Mouse (Mus musculus): ENCODE results near the gene Abca8b. TPM values are rescaled to one million over a fixed set of nuclear protein-coding genes. Genes with fewer than 3 reads are reported as not detected.

Gene Abca8b
- polyA plus RNA-seq, 1 experiment from 2014 or later = 1.8 TPM

- no peak for ATAC-seq (replicated peaks)
- WGBS = 94% methylated on average over 4 of the region's 4 CpGs
- H3K27me3 ChIP-seq (replicated peaks) = no peaks in the 10 kb centered on the region
Observed at GRCm38 (mm10) chr11:109889595-109889994, 106.0 kb downstream of the Abca8b start.

GRCm38 (mm10) chr11:109886757-109887156, 108.9 kb downstream of the Abca8b start:
- no peak for ATAC-seq (replicated peaks)
- H3K9me3 ChIP-seq = no peaks in the 10 kb centered on the region
- H3K36me3 ChIP-seq (replicated peaks) = no peaks in the 10 kb centered on the region
- H3K9ac ChIP-seq = no peak overlapping the region
- no peaks in the 10 kb centered on the region for H3K27me3 ChIP-seq (replicated peaks)
- H3K4me3 ChIP-seq = no peak overlapping the region
- H3K4me1 ChIP-seq = no peaks in the 10 kb centered on the region
- H3K4me2 ChIP-seq = no peak overlapping the region
- no peak overlapping the region for H3K27ac ChIP-seq
- 92% methylated on average over 4 of the region's 4 CpGs for WGBS

More at GRCm38 (mm10) chr11:109889595-109889994, 106.0 kb downstream of the Abca8b start:
- Histone ChIP-seq H3K36me3 (replicated peaks) (no peaks in the 10 kb centered on the region), H3K9me3 (no peaks in the 10 kb centered on the region), H3K9ac (no peak overlapping the region), H3K4me1 (no peaks in the 10 kb centered on the region), H3K4me3 (no peak overlapping the region), H3K4me2 (no peak overlapping the region), H3K27ac (no peak overlapping the region)

- Histone ChIP-seq H3K4me1 (no peaks in the 10 kb centered on the region), H3K27me3 (replicated peaks) (no peaks in the 10 kb centered on the region), H3K4me3 (no peak overlapping the region), H3K9me3 (no peaks in the 10 kb centered on the region), H3K4me2 (no peak overlapping the region), H3K36me3 (replicated peaks) (no peaks in the 10 kb centered on the region), H3K9ac (no peak overlapping the region), H3K27ac (no peak overlapping the region)
- ATAC-seq (replicated peaks) = no peak
- 88% methylated on average over 3 of the region's 3 CpGs for WGBS
Observed at GRCm38 (mm10) chr11:109885521-109885920, 110.1 kb downstream of the Abca8b start.

- H3K27ac ChIP-seq = no peak overlapping the region
- no peak overlapping the region for H3K4me3 ChIP-seq
- no peaks in the 10 kb centered on the region for H3K9me3 ChIP-seq
- H3K9ac ChIP-seq = no peak overlapping the region
- 88% methylated on average over 4 of the region's 4 CpGs for WGBS
- H3K36me3 ChIP-seq (replicated peaks) = no peaks in the 10 kb centered on the region
- H3K27me3 ChIP-seq (replicated peaks) = no peaks in the 10 kb centered on the region
- no peaks in the 10 kb centered on the region for H3K4me1 ChIP-seq
- H3K4me2 ChIP-seq = no peak overlapping the region
- no peak for ATAC-seq (replicated peaks)
Observed at GRCm38 (mm10) chr11:109884801-109885200, 110.8 kb downstream of the Abca8b start.

GRCm38 (mm10) chr11:109884126-109884525, 111.5 kb downstream of the Abca8b start:
- H3K4me1 ChIP-seq = no peaks in the 10 kb centered on the region
- no peaks in the 10 kb centered on the region for H3K36me3 ChIP-seq (replicated peaks)
- no peak overlapping the region for H3K9ac ChIP-seq
- H3K4me3 ChIP-seq = no peak overlapping the region
- H3K9me3 ChIP-seq = no peaks in the 10 kb centered on the region
- WGBS = 65% methylated on average over 3 of the region's 3 CpGs
- no peak overlapping the region for H3K4me2 ChIP-seq
- no peak overlapping the region for H3K27ac ChIP-seq
- no peaks in the 10 kb centered on the region for H3K27me3 ChIP-seq (replicated peaks)
- no peak for ATAC-seq (replicated peaks)

Other genes with a start within 250 kb of the Abca8b start
- gene 1700012B07Rik, start 167.8 kb downstream of the Abca8b start, polyA plus RNA-seq (2015; fragmentation: Nextera tagmentation; extraction: Ambion mirVana) = not detected in 2 replicates
- gene Abca8a, start 100.1 kb upstream of the Abca8b start, polyA plus RNA-seq (2015; fragmentation: Nextera tagmentation; extraction: Ambion mirVana) = 0.24 and 0.97 TPM in 2 replicates
- 3.6 and 4.2 TPM in 2 replicates for gene Abca9, start 172.4 kb upstream of the Abca8b start, polyA plus RNA-seq (2015; fragmentation: Nextera tagmentation; extraction: Ambion mirVana)